Mouse (Mus musculus) right cerebral cortex, adult 2 months (tissue): ENCODE data around the gene Rpl31.

Source experiments
- DNase-seq, 2 experiments: peaks; one replicate each; pipeline ENCODE4 v3.0.0; 2021 to 2022; ENCODE audit warnings: low spot score in 2 of 2

Rpl31 gene

GRCm38 (mm10) chr1:39367601-39368266 lies at the start of gene Rpl31:
Gene Rpl31 (plus strand): TSS chr1:39367842.
- peak; percentile 97 to 98 for DNase-seq

GRCm38 (mm10) chr1:39317935-39318334 lies 49.7 kb upstream of the Rpl31 start:
- DNase-seq: no peak

GRCm38 (mm10) chr1:39318870-39319269 lies 48.8 kb upstream of the Rpl31 start:
- peak; percentile 49 to 59 for DNase-seq

- no peak for DNase-seq
Measured at GRCm38 (mm10) chr1:39321954-39322353, 45.7 kb upstream of the Rpl31 start.

GRCm38 (mm10) chr1:39325228-39325627 lies 42.4 kb upstream of the Rpl31 start:
- DNase-seq: no peak

- peak in 1 of 2 experiments; percentile 51 for DNase-seq
Measured at GRCm38 (mm10) chr1:39327546-39327945, 40.1 kb upstream of the Rpl31 start.

- DNase-seq: no peak
Measured at GRCm38 (mm10) chr1:39330857-39331594, 36.6 kb upstream of the Rpl31 start.

- DNase-seq: no peak
Measured at GRCm38 (mm10) chr1:39332456-39332855, 35.2 kb upstream of the Rpl31 start.

GRCm38 (mm10) chr1:39335561-39336196 lies 32.0 kb upstream of the Rpl31 start:
- DNase-seq: no peak

GRCm38 (mm10) chr1:39336788-39337187 lies 30.9 kb upstream of the Rpl31 start:
- no peak for DNase-seq

- no peak for DNase-seq
Measured at GRCm38 (mm10) chr1:39338831-39339230, 28.8 kb upstream of the Rpl31 start.

GRCm38 (mm10) chr1:39339455-39339854 lies 28.2 kb upstream of the Rpl31 start:
- no peak for DNase-seq

GRCm38 (mm10) chr1:39340156-39340555 lies 27.5 kb upstream of the Rpl31 start:
- no peak for DNase-seq

GRCm38 (mm10) chr1:39340647-39341046 lies 27.0 kb upstream of the Rpl31 start:
- peak in 1 of 2 experiments; percentile 60 for DNase-seq

- no peak for DNase-seq
Measured at GRCm38 (mm10) chr1:39341807-39342206, 25.8 kb upstream of the Rpl31 start.

- DNase-seq: no peak
Measured at GRCm38 (mm10) chr1:39343242-39343641, 24.4 kb upstream of the Rpl31 start.

- DNase-seq: no peak
Measured at GRCm38 (mm10) chr1:39344981-39345600, 22.6 kb upstream of the Rpl31 start.

- peak; percentile 65 to 67 for DNase-seq
Measured at GRCm38 (mm10) chr1:39349001-39349400, 18.6 kb upstream of the Rpl31 start.

GRCm38 (mm10) chr1:39349427-39349826 lies 18.2 kb upstream of the Rpl31 start:
- DNase-seq: no peak

GRCm38 (mm10) chr1:39361754-39362514 lies 5.7 kb upstream of the Rpl31 start:
- DNase-seq: no peak

GRCm38 (mm10) chr1:39362515-39362893 lies 5.1 kb upstream of the Rpl31 start:
- no peak for DNase-seq

- DNase-seq: no peak
Measured at GRCm38 (mm10) chr1:39365562-39365961, 2.1 kb upstream of the Rpl31 start.
